Mouse (Mus musculus): Measurements from ENCODE around the gene Dpm2.

- no peak for TF ChIP-seq GATA1 (IDR thresholded peaks at IDR 0.05; ENCODE audit: borderline replicate concordance, low read length)
- no peak for TF ChIP-seq FLI1 (IDR thresholded peaks at IDR 0.05; ENCODE audit: low read length)
These were observed 34.5 kb upstream of the Dpm2 start for GRCm38 (mm10) chr2:32536086-32536633.
